Mouse (Mus musculus) embryonic facial prominence, embryonic 11.5 days (tissue): ENCODE results near the gene Dgke. TPM values are rescaled to one million over a fixed set of nuclear protein-coding genes. Genes with fewer than 3 reads are reported as not detected.
A peak's percentile ranks its signal among the peaks of the same experiment; 100 is the strongest.

Experiments
- ATAC-seq: fragments of 200-750 bp; cut with Nextera tagmentation; replicated peaks from 2 replicates; pipeline ENCODE4 v1.8.0; 2017; ENCODE audit warnings: low read depth; ENCODE audit not compliant: insufficient number of reproducible peaks, low FRiP score, low TSS enrichment
- DNase-seq: peaks from one replicate; pipeline ENCODE4 v3.0.0-alpha.2; 2015; ENCODE audit warnings: low spot score
- H3K27ac ChIP-seq: fragments of 300-500 bp; sonication (generic); replicated peaks from 2 replicates; pipeline ENCODE4 v1.5.1; 2014; ENCODE audit warnings: mild to moderate bottlenecking, low read depth, low read length, control low read depth
- H3K27me3 ChIP-seq: fragments of 300-500 bp; sonication (generic); 2 replicates; pipeline ENCODE4 v1.6.1; 2014; ENCODE audit warnings: mild to moderate bottlenecking, low read length, moderate library complexity, mixed read lengths; ENCODE audit not compliant: control insufficient read depth, insufficient read depth
- H3K36me3 ChIP-seq: fragments of 300-500 bp; sonication (generic); replicated peaks from 2 replicates; pipeline ENCODE4 v1.6.1; 2014; ENCODE audit warnings: low read depth, mild to moderate bottlenecking, low read length, moderate library complexity, mixed read lengths; ENCODE audit not compliant: control insufficient read depth, insufficient read depth
- H3K4me1 ChIP-seq: fragments of 300-500 bp; sonication (generic); 2 replicates; pipeline ENCODE4 v1.6.1; 2014; ENCODE audit warnings: low read length, mixed read lengths; ENCODE audit not compliant: control insufficient read depth, insufficient read depth
- H3K4me2 ChIP-seq: fragments of 300-500 bp; sonication (generic); 2 replicates; pipeline ENCODE4 v1.6.1; 2014; ENCODE audit warnings: low read depth, mild to moderate bottlenecking, control low read depth, low read length, moderate library complexity
- H3K4me3 ChIP-seq: fragments of 300-500 bp; sonication (generic); 2 replicates; pipeline ENCODE4 v1.5.1; 2014; ENCODE audit warnings: low read depth, low read length, control low read depth
- H3K9ac ChIP-seq: fragments of 300-500 bp; sonication (generic); replicated peaks from 2 replicates; pipeline ENCODE4 v1.6.1; 2014; ENCODE audit warnings: mild to moderate bottlenecking, control low read depth, low read length
- H3K9me3 ChIP-seq: fragments of 300-500 bp; sonication (generic); replicated peaks from 2 replicates; pipeline ENCODE4 v1.6.1; 2016; ENCODE audit warnings: mild to moderate bottlenecking, low read length, inconsistent platforms, mixed read lengths; ENCODE audit not compliant: control insufficient read depth
- WGBS: fragments of 180-500 bp; shearing (Covaris S2); extraction: QIAGEN DNeasy Blood & Tissue Kit; methylation state at CpG from one replicate; pipeline ENCODE4 v1.1.7; 2014; 5-methylcytosine and 5-hydroxymethylcytosine counted together
- polyA plus RNA-seq: library from polyadenylated mRNA; unstranded; fragments of >200 nt; fragmentation: Nextera tagmentation; extraction: Ambion mirVana; gene quantifications from 2 replicates; pipeline ENCODE4 v1.2.1, GENCODE M21; 2014

Dgke gene
- polyA plus RNA-seq, 1 experiment from 2014 or later = 3.7 TPM

DNA sequence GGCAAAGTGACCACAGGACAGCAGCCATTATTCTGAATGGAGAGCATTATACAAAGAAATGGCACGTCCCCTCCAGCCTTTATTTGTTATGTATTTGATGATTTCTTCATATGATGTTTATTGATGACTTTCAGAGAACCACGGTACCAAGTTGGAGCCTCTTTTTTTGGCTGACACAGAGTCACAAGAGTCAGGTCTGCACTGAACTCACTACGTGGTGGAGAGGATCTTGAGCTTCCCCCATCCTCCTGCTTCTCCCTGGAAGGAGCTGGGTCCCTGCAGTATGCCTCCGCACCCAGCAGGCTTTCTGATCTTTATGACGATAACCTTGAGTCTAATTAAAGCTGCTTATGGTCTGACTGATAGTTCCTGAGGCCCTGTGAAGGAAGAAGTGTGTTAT lies 4.9 kb upstream of the Dgke start:
- Histone ChIP-seq H3K4me3 (no peak overlapping the region), H3K9ac (no peak overlapping the region), H3K36me3 (no peaks in the 10 kb centered on the region), H3K27ac (no peak overlapping the region), H3K4me2 (no peak overlapping the region), H3K9me3 (no peaks in the 10 kb centered on the region), H3K4me1 (no peaks in the 10 kb centered on the region), H3K27me3 (no peaks in the 10 kb centered on the region)
- ATAC-seq = no peak
- DNase-seq = no peak
- 77% methylated on average over 5 of the region's 5 CpGs for WGBS

DNA sequence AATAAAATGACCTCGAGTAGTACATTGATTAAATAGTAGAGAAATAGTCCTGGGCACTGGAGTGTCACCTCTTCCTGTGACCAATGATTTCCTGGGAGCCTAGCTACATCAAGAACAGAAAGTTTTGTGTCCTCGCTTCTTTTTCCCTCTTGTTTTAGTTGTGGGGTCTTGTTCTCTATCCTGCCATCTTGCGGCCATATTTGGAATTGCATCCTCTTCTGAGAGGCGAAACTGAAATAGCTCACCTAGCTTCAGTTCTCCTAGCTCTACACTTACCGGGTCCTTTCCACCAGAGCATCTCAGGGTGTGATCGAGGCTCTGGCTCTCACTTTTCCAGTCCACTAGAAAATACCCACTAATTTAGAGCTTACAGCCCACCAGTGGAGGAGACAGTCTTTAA lies 2.7 kb upstream of the Dgke start:
- Histone ChIP-seq H3K36me3 (no peaks in the 10 kb centered on the region), H3K4me3 (no peak overlapping the region), H3K27me3 (no peaks in the 10 kb centered on the region), H3K27ac (no peak overlapping the region), H3K9ac (no peak overlapping the region), H3K4me2 (no peak overlapping the region), H3K4me1 (no peaks in the 10 kb centered on the region), H3K9me3 (no peaks in the 10 kb centered on the region)
- ATAC-seq (no peak), DNase-seq (peak; percentile 79)
- WGBS = 30% methylated on average over 6 of the region's 6 CpGs

DNA sequence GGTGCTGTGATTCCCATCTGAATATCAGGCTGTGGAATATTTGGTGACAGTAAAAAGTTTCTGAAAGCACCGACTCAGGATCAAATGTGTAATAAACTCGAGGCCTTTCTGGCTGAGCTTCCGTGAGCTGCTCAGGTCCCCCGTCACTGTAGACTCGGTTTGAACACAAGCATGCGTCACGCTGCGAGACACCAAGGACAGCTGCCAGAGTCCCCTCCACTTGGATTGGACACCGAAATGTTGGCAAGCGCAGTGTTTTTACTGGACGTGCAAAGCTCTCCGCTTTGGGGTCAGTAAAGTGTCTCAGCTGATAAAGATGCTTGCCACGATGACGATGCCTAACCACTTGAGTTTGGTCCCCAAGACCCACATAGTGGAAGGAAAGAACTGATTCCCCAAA lies 2.0 kb upstream of the Dgke start:
- H3K4me2 ChIP-seq = no peak overlapping the region
- ATAC-seq (no peak), DNase-seq (no peak)
- no peak overlapping the region for H3K27ac ChIP-seq
- no peak overlapping the region for H3K4me3 ChIP-seq
- 90% methylated on average over 14 of the region's 14 CpGs for whole genome bisulfite sequencing
- no peaks in the 10 kb centered on the region for H3K4me1 ChIP-seq
- no peaks in the 10 kb centered on the region for H3K27me3 ChIP-seq
- H3K9me3 ChIP-seq = no peaks in the 10 kb centered on the region
- H3K9ac ChIP-seq = no peak overlapping the region
- no peaks in the 10 kb centered on the region for H3K36me3 ChIP-seq

DNA sequence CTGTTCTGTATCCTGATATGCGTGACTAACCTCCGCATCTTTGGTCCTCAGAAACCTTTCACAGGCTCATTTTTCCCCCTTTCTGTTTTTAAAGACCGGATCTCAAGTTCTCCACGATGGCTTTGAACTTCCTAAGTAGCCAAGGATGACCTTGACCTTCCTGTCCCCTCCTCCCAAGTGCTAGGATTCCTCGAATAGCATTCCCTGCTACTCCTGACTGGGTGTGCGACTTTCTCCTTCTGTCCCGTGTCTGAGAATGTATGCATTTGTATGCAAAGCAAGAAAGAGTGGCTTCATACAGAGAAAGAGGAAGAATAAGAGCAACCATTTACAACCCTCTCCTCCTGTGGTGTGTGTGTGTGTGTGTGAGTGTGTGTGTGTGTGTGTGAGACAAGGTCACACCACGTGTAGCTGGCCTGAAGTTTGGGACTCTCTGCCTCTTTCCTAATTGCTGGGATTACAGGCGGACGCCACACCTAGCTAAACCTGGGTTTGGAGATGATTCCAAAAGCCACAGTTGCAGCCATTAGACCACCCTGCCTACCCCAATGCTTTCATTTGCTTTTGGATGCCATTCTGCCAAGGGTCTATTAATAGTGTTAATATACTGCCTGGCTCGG lies 1.3 kb upstream of the Dgke start:
- Histone ChIP-seq H3K4me1 (no peaks in the 10 kb centered on the region), H3K27ac (no peak overlapping the region), H3K9ac (no peak overlapping the region), H3K4me3 (no peak overlapping the region), H3K4me2 (no peak overlapping the region), H3K9me3 (no peaks in the 10 kb centered on the region), H3K27me3 (no peaks in the 10 kb centered on the region), H3K36me3 (no peaks in the 10 kb centered on the region)
- DNase-seq = no peak
- WGBS = 57% methylated on average over 11 of the region's 11 CpGs
- no peak for ATAC-seq

DNA sequence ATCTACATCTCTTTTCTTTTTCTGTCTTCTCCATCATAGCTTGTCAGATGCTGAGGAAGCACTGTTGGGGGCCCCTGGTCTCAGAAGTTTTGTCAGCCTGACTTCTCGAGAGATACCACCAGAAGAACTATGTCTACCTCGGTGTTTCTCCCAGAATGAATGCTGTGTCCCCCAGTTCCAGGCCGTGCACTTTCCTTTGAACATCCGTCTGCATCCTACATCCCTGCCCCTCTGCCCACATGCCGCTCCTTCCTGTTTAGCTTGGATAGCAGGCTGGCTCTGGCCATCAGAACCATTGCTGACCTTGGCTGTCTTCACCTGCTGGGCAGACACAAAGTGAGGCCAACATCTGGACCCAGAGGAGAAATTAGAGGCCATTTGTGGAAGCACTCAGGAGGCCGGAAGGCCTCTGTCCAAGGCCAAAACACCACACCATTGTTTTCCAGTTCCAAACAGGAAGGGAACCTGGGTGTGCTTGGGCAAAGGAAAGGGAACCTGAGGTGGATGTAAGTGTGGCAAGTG lies 712 bp upstream of the Dgke start:
- Histone ChIP-seq H3K4me3 (no peak overlapping the region), H3K36me3 (no peaks in the 10 kb centered on the region), H3K27ac (no peak overlapping the region), H3K4me1 (no peaks in the 10 kb centered on the region), H3K27me3 (no peaks in the 10 kb centered on the region), H3K9ac (no peak overlapping the region), H3K4me2 (no peak overlapping the region), H3K9me3 (no peaks in the 10 kb centered on the region)
- no peak for ATAC-seq
- no peak for DNase-seq
- WGBS = 53% methylated on average over 6 of the region's 6 CpGs

DNA sequence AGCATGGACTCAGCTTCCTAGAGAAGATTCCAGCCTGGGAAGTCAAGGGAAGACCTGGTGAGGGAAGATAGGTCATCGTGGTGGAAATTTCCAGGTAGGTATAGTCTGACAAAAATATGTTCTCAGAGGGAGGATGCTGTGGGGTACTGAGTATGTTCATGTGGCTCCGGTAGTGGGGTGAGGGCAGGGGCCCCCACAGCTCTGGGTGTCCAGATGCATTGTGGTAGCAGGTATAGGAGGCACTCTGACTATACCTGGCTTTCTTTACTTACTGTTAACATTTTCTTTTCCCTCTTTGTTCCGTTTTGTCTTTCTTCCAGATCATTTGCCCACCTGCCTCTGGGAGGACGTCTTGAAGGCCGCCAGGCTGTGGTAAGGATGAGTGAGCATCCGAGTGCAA lies 524 bp downstream of the Dgke start:
- no peaks in the 10 kb centered on the region for H3K36me3 ChIP-seq
- no peaks in the 10 kb centered on the region for H3K4me1 ChIP-seq
- H3K9me3 ChIP-seq = no peaks in the 10 kb centered on the region
- no peak for DNase-seq
- WGBS = 76% methylated on average over 6 of the region's 6 CpGs
- no peak overlapping the region for H3K9ac ChIP-seq
- no peak overlapping the region for H3K27ac ChIP-seq
- H3K27me3 ChIP-seq = no peaks in the 10 kb centered on the region
- no peak overlapping the region for H3K4me3 ChIP-seq
- ATAC-seq = no peak
- H3K4me2 ChIP-seq = no peak overlapping the region

DNA sequence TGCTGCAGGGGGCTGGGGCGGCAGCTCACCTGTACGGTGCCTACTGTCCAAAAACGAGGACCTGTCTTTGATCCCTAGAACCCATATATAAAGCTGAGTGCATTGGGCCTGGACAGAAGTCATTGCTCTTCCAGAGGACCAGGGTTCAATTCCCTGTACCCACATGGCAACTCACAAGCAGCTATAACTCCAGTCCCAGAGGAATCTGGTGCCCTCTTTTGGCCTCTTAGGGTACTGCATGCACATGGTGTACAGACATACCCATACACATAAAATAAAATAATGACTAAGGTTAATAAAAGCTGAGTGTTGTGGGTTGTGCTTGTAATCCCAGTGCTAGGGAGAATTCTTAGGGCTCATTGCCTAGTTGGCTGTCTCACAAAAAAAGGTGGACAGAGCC lies 1.4 kb downstream of the Dgke start:
- DNase-seq = peak; percentile 26
- H3K27me3 ChIP-seq = no peaks in the 10 kb centered on the region
- no peaks in the 10 kb centered on the region for H3K36me3 ChIP-seq
- H3K27ac ChIP-seq = no peak overlapping the region
- no peak for ATAC-seq
- H3K4me3 ChIP-seq = no peak overlapping the region
- no peak overlapping the region for H3K9ac ChIP-seq
- H3K9me3 ChIP-seq = no peaks in the 10 kb centered on the region
- WGBS = 95% methylated on average over 3 of the region's 3 CpGs
- H3K4me2 ChIP-seq = no peak overlapping the region
- H3K4me1 ChIP-seq = no peaks in the 10 kb centered on the region

DNA sequence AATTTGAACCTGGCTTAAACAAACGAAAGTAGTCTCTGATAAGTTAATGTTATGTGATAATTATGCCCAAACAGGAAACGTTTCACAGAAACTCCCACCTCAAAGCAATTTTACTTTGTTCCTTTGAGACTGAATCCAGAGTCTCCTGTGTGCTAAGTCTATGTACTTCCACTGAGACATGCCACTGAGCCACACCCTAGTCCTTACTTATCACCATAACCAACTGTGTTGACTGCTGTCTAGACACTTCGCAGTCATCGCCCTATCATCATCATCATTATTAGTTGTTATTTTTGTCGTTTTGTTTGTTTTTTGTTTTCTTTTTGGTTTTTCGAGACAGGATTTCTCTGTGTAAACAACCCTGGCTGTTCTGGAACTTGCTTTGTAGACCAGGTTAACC lies 2.3 kb downstream of the Dgke start:
- no peaks in the 10 kb centered on the region; the same call in 1 of the 2 replicates for H3K27me3 ChIP-seq
- H3K4me2 ChIP-seq = no peak overlapping the region
- H3K4me1 ChIP-seq = no peaks in the 10 kb centered on the region; the same call in 1 of the 2 replicates
- H3K4me3 ChIP-seq = no peak overlapping the region
- no peak overlapping the region for H3K9ac ChIP-seq
- DNase-seq = no peak
- no peaks in the 10 kb centered on the region for H3K9me3 ChIP-seq
- no peak overlapping the region for H3K27ac ChIP-seq
- WGBS = 82% methylated on average over 6 of the region's 6 CpGs
- ATAC-seq = no peak
- H3K36me3 ChIP-seq = no peaks in the 10 kb centered on the region
